Mouse (Mus musculus) neutrophil, adult 59 days (primary cell): ENCODE data around the gene Adam22. TPM values are rescaled to one million over a fixed set of nuclear protein-coding genes. Genes with fewer than 3 reads are reported as not detected.

Experiments
- total RNA-seq, 2 experiments: library from RNA; stranded (reverse); gene quantifications; 1 replicate in 1 of 2; 2 replicates in 1 of 2; pipeline ENCODE4 v1.2.4; 2023

Gene Adam22
- total RNA-seq, result under 1 TPM; 0.18 to 0.42 TPM

GRCm38 (mm10) chr5:8367614-8368327 is at the start of gene Adam22:
TSS of gene Adam22 (minus strand) at chr5:8368160.

GRCm38 (mm10) chr5:8045855-8046254 is 322.1 kb downstream of the Adam22 start, which contains the start of gene Sri:
TSS of gene Sri (plus strand) at chr5:8046078.

Other genes with a start within 250 kb of the Adam22 start
- 10 to 100 TPM; 35.2 to 36.3 TPM for gene Dbf4, start 54.6 kb upstream of the Adam22 start, total RNA-seq
- gene Slc25a40, start 54.7 kb upstream of the Adam22 start, total RNA-seq, result 1 to 10 TPM; 4.0 to 7.9 TPM